Mouse (Mus musculus) liver, postnatal 0 days (tissue): ENCODE data around the gene Sec24c. TPM values are rescaled to one million over a fixed set of nuclear protein-coding genes. Genes with fewer than 3 reads are reported as not detected.
"Not testable (repeated sequence)": the region's sequence is repeated elsewhere in the genome, so short reads cannot be mapped to it uniquely, and the experiment has no call there.

Source experiments
- ATAC-seq: fragments of 200-750 bp; cut with Nextera tagmentation; 2 replicates; pipeline ENCODE4 v1.8.0; 2017; ENCODE audit warnings: mild to moderate bottlenecking, moderate library complexity
- DNase-seq: peaks from one replicate; pipeline ENCODE4 v3.0.0-alpha.2; 2016
- H3K27ac ChIP-seq: fragments of 300-500 bp; sonication (generic); 2 replicates; pipeline ENCODE4 v1.5.1; 2014; ENCODE audit warnings: antibody characterized with exemption, moderate library complexity, mild to moderate bottlenecking, low read depth
- H3K27me3 ChIP-seq: fragments of 300-500 bp; sonication (generic); 2 replicates; pipeline ENCODE4 v1.6.1; 2014; ENCODE audit warnings: low read length, control low read depth, mixed read lengths; ENCODE audit not compliant: insufficient read depth
- H3K36me3 ChIP-seq: fragments of 300-500 bp; sonication (generic); replicated peaks from 2 replicates; pipeline ENCODE4 v1.6.1; 2014; ENCODE audit warnings: mild to moderate bottlenecking, control low read depth, low read length, moderate library complexity, mixed read lengths; ENCODE audit not compliant: insufficient read depth
- H3K4me1 ChIP-seq: fragments of 300-500 bp; sonication (generic); 2 replicates; pipeline ENCODE4 v1.6.1; 2014; ENCODE audit warnings: antibody characterized with exemption, mild to moderate bottlenecking, control low read depth; ENCODE audit not compliant: insufficient read depth
- H3K4me2 ChIP-seq: fragments of 300-500 bp; sonication (generic); 2 replicates; pipeline ENCODE4 v1.6.1; 2014; ENCODE audit warnings: low read depth, mild to moderate bottlenecking, low read length, moderate library complexity, mixed read lengths
- H3K4me3 ChIP-seq: fragments of 300-500 bp; sonication (generic); 2 replicates; pipeline ENCODE4 v1.5.1; 2014; ENCODE audit warnings: low read depth, low read length
- H3K9ac ChIP-seq: fragments of 300-500 bp; sonication (generic); replicated peaks from 2 replicates; pipeline ENCODE4 v1.6.1; 2014; ENCODE audit warnings: mild to moderate bottlenecking, moderate library complexity
- H3K9me3 ChIP-seq: fragments of 300-500 bp; sonication (generic); 2 replicates; pipeline ENCODE4 v1.6.1; 2016; ENCODE audit warnings: mild to moderate bottlenecking, control low read depth, low read length, mixed read lengths
- CTCF ChIP-seq: sonication (generic); IDR thresholded peaks from 2 replicates; pipeline ENCODE4 v1.5.1; 2016; ENCODE audit warnings: antibody characterized with exemption, low read depth
- EP300 ChIP-seq: IDR thresholded peaks from 2 replicates; pipeline ENCODE4 v1.6.1; 2016; ENCODE audit warnings: antibody characterized with exemption, low read depth, mild to moderate bottlenecking
- WGBS: fragments of 180-500 bp; shearing (Covaris S2); extraction: QIAGEN DNeasy Blood & Tissue Kit; methylation state at CpG from one replicate; pipeline ENCODE4 v1.1.7; 2014; ENCODE audit not compliant: insufficient replicate concordance; 5-methylcytosine and 5-hydroxymethylcytosine counted together
- polyA plus RNA-seq: library from polyadenylated mRNA; unstranded; fragments of >200 nt; fragmentation: Nextera tagmentation; extraction: Ambion mirVana; gene quantifications from 2 replicates; pipeline ENCODE4 v1.2.1, GENCODE M21; 2015

The Sec24c gene
- polyA plus RNA-seq, 1 experiment from 2014 or later = 31.3 TPM

DNA sequence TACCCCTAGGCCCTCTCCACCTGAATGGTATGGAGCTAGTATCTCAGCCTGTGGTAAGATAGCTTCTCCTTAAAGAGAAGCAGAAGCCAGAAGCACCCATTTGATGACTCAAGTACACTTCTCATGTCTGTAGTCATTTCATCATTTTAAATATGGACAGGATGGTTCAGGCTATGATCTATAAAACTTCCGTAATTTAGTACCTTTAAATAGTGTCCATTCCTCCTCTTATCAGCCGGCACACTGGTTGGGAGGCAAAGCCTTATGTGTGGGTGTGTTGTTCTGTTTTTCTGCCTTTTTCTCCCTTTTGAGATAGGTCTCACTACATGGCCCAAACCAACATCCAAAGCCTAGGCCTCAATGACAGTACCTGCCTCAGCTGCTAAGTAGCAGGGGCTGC is 24.4 kb downstream of the Sec24c start:
- TF ChIP-seq CTCF (no peak), EP300 (no peak)

DNA sequence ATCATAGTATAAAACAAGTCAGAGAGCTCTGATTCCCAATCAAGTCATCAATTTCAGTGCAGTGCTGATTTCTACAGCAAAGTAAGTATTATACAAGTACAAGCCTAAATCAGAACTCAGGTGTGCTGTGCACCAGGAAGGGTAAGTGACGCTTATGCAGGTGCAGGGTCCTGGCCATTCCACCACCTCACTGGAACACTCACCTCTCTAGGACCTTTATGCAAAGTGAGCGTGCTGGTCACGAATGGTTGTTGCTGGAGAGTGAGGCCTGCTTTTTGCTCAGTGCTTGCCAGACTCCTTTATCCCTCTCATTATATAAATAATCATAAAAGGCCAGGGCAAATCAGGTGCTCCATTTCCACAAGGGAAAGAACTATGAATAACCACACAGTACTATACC is 26.3 kb downstream of the Sec24c start:
- Histone ChIP-seq H3K4me3 (no peak overlapping the region), H3K4me1 (peaks cover 33% of the 10 kb centered on the region), H3K9me3 (no peaks in the 10 kb centered on the region), H3K4me2 (no peak overlapping the region), H3K36me3 (peaks cover 11% of the 10 kb centered on the region; the same call in 1 of the 2 replicates), H3K27me3 (no peaks in the 10 kb centered on the region), H3K9ac (no peak overlapping the region), H3K27ac (no peak overlapping the region)
- DNase-seq = no peak
- WGBS = 84% methylated on average over 3 of the region's 3 CpGs
- ATAC-seq = no peak
- no peak for TF ChIP-seq CTCF
- no peak for TF ChIP-seq EP300

More for the DNA sequence above, 24.4 kb downstream of the Sec24c start:
- no peak overlapping the region for H3K4me3 ChIP-seq
- no peak for ATAC-seq
- H3K27me3 ChIP-seq = no peaks in the 10 kb centered on the region
- no peak overlapping the region for H3K9ac ChIP-seq
- WGBS = 51% methylated on average over 2 of the region's 2 CpGs
- H3K27ac ChIP-seq = no peak overlapping the region
- no peak for DNase-seq
- peaks cover 39% of the 10 kb centered on the region for H3K4me1 ChIP-seq
- peaks cover 15% of the 10 kb centered on the region for H3K36me3 ChIP-seq
- H3K9me3 ChIP-seq = no peaks in the 10 kb centered on the region
- H3K4me2 ChIP-seq = no peak overlapping the region

DNA sequence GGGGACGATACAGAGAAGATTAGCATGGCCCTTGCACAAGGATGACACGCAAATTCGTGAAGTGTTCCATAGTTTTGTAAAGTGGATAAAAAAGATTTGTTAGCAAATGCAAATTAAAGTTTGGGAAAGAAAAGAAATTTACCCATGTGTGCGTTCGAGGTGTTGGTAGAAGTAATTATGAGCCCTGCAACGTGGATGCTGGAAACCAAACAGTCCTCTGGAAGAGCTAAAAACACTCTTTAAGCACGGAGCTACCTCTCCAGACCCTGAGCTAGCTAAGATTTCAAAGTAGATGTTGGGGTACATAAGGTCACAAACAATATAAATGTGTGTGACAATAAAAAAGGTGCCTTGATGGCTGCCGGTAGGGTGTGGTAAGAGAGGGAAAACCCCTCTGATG is 27.4 kb downstream of the Sec24c start:
- TF ChIP-seq EP300 = no peak
- no peak for TF ChIP-seq CTCF
- Histone ChIP-seq H3K36me3 (peaks cover 11% of the 10 kb centered on the region; the same call in 1 of the 2 replicates), H3K27me3 (no peaks in the 10 kb centered on the region), H3K27ac (peak overlapping the region; percentile 31; the same call in 1 of the 2 replicates), H3K4me1 (peaks cover 24% of the 10 kb centered on the region), H3K4me2 (peak overlapping the region; percentile 73), H3K4me3 (peak overlapping the region; percentile 83; the same call in 1 of the 2 replicates), H3K9ac (peak overlapping the region; percentile 77; the same call in 1 of the 2 replicates), H3K9me3 (no peaks in the 10 kb centered on the region)
- no peak for DNase-seq
- 81% methylated on average over 8 of the region's 8 CpGs for WGBS
- ATAC-seq = no peak

DNA sequence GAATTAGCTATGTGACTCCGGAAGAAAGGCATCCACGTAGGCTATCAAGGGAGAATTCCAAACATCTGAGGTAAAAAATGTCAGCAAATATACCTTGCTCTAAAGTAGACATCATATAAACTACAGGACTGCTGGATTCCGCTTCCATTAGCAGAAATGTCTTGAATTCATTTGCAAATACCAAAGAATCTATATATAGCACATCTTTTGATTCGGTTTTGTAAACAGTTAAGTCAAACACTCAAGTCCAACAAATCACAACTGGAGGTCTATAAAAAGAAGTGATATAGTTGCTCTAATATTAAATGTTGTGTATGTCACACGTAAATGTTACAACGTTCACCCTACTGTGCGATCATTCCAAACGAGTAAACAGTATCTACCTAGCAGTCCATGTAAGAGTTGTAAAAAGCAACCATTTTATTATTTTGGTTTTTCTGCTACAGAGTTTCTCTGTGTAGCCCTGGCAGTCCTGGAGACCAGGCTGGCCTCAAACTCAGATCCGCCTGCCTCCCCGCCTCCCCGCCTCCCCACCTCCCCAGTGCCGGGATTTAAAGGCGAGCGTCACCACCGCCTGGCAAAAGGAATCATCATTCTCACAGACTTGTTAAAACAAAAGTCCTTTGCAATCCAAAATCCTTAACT is 28.1 kb downstream of the Sec24c start:
- peak; percentile 35 for ATAC-seq
- WGBS = 11% methylated on average over 15 of the region's 15 CpGs
- Histone ChIP-seq H3K4me1 (peaks cover 23% of the 10 kb centered on the region), H3K27me3 (no peaks in the 10 kb centered on the region), H3K4me2 (peak overlapping the region; percentile 73), H3K9ac (peak overlapping the region; percentile 77), H3K4me3 (peak overlapping the region; percentile 83), H3K27ac (peak overlapping the region; percentile 87), H3K36me3 (peaks cover 11% of the 10 kb centered on the region; the same call in 1 of the 2 replicates), H3K9me3 (no peaks in the 10 kb centered on the region)
- DNase-seq = no peak
- TF ChIP-seq CTCF (no peak), EP300 (no peak)

DNA sequence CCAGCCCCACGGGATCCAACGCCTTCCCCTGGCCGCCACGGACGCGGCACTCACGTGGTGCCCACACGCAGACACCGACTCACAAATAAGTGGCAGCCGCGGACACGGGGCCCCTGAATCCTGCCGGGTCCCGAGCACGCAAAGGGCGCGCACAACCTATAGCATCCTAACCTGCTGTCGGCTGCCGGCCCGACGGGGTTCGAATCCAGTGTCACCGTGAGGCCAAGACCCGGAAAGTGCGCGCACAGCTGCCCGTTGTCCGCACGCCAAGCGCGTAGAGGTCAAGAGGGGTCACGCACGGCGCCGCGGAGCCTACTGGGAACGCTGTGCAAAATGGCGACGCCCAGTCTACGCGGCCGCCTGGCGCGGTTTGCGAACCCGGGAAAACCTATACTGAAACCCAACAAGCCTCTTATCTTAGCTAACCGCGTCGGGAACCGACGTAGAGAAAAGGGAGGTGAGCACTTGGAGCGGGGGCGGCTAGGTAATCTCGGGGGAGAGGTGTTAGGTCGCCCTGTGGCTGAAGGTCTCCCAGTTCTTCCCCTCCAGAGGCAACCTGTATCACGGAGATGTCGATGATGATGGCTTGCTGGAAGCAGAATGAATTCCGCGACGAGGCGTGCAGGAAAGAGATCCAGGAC is 28.8 kb downstream of the Sec24c start, which contains the start of gene Chchd1:
Gene Chchd1 (plus strand): TSS at position 266 of the 641 bp plus-strand sequence.
- H3K4me1 ChIP-seq = peaks cover 23% of the 10 kb centered on the region
- peak within 1 kb of the TSS; percentile 73 for H3K4me2 ChIP-seq
- H3K27ac ChIP-seq = peak within 1 kb of the TSS; percentile 87
- H3K27me3 ChIP-seq = no peaks in the 10 kb centered on the region
- peak within 1 kb of the TSS; percentile 83 for H3K4me3 ChIP-seq
- H3K9ac ChIP-seq = peak within 1 kb of the TSS; percentile 77
- DNase-seq = peak; percentile 93
- H3K36me3 ChIP-seq = peaks cover 10% of the 10 kb centered on the region; the same call in 1 of the 2 replicates
- TF ChIP-seq CTCF (no peak), EP300 (no peak; the same call in 1 of the 2 replicates)
- ATAC-seq = peak; percentile 83
- no peaks in the 10 kb centered on the region for H3K9me3 ChIP-seq
- under 1% methylated on average over 61 of the region's 61 CpGs for WGBS

DNA sequence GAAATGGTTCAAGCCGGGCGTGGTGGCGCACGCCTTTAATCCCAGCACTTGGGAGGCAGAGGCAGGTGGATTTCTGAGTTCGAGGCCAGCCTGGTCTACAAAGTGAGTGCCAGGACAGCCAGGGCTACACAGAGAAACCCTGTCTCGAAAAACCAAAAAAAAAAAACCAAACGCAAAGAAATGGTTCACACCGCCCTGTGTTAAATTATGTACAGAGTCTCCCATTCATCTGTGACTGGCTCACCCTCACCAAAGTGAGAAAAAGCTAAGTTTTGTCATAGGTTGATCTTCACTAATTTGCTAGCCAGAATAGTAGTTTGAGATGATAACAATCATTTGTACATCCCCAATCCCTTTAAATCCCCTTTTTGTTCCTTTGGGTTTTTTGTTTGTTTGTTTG is 29.4 kb downstream of the Sec24c start:
- WGBS = 7% methylated on average over 8 of the region's 8 CpGs
- Histone ChIP-seq H3K4me2 (peak overlapping the region; percentile 73), H3K4me3 (peak overlapping the region; percentile 83), H3K9ac (peak overlapping the region; percentile 77), H3K27ac (peak overlapping the region; percentile 87), H3K4me1 (peaks cover 25% of the 10 kb centered on the region)
- not testable (repeated sequence) for ATAC-seq, H3K36me3 ChIP-seq, H3K9me3 ChIP-seq, DNase-seq, H3K27me3 ChIP-seq
